Mouse (Mus musculus): ENCODE measurements around the gene Tmem121b.

The Tmem121b gene

GRCm38 (mm10) chr6:120492499-120493373 is 871 bp downstream of the Tmem121b start:
- in situ Hi-C loops (cut with MboI, MseI): loop anchor here (5.0 kb wide), 1 partner anchor 40 kb away; the partner anchor contains the start of gene Hdhd5

DNA sequence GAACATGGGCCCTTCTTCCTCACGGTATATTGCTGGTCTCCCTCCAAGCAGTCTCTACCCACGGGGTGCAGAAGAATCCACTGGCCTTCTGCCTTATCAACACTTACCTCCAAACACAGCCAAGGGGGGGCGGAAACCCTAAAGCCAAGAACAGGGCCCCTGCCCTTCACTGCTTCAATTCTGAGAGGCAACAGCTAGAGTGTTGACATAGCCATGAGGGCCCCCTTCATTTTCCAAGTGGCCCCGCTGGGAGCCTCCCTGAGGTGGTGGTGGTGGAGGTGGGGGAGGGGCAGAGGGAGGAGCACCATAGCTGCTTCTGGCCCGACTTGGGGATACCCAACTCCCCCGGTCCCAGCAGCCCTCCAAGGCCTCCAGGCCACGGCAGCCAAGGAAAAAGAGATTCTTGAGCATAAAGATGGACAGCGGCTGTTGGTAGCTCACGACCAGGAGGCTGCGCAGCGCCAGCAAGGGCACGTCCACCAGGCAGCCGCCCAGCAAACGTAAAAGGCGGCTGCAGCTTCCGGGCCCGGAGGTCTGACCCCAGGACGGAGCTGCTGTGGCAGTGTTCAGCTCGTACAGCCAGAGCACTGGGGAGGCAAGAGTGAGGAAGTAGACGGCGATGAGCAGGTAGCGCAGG is 1.6 kb downstream of the Tmem121b start:
- in situ Hi-C loops (cut with MboI, MseI): loop anchor here (5.0 kb wide), 1 partner anchor 40 kb away; the partner anchor contains the start of gene Hdhd5

DNA sequence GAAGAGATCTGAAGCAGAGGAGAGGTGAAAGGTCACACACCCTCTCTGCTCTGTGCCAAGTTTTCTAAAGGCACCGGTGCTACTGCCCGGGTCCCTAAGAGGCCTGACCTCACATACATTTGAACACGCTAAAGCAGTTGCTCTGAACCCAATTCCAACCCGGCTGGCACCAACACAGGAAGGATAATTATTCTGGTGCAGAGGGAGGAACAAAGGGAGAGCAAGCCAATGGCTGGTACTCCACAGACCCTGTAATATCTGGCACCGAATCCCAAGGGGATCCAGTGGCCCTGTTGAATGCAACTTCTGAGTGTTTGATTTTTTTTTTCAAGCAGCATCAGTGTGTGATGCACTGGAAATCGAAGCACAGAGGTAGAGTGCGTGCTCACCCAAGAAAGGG is 2.5 kb downstream of the Tmem121b start:
- in situ Hi-C loops (cut with MboI, MseI): loop anchor here (5.0 kb wide), 1 partner anchor 41 kb away; the partner anchor contains the start of gene Hdhd5

GRCm38 (mm10) chr6:120489461-120489860 is 4.1 kb downstream of the Tmem121b start:
- in situ Hi-C loops (cut with MboI, MseI): loop anchor here (10.0 kb wide), 1 partner anchor 1125 kb away; no protein-coding TSS in a partner anchor

- in situ Hi-C loops (cut with MboI, MseI): loop anchor here (10.0 kb wide), 1 partner anchor 1124 kb away; no protein-coding TSS in a partner anchor
Observed at GRCm38 (mm10) chr6:120488647-120489046, 5.0 kb downstream of the Tmem121b start.

- in situ Hi-C loops (cut with MboI, MseI): loop anchor here (10.0 kb wide), 1 partner anchor 1121 kb away; no protein-coding TSS in a partner anchor
Observed at GRCm38 (mm10) chr6:120486051-120486510, 7.5 kb downstream of the Tmem121b start.

DNA sequence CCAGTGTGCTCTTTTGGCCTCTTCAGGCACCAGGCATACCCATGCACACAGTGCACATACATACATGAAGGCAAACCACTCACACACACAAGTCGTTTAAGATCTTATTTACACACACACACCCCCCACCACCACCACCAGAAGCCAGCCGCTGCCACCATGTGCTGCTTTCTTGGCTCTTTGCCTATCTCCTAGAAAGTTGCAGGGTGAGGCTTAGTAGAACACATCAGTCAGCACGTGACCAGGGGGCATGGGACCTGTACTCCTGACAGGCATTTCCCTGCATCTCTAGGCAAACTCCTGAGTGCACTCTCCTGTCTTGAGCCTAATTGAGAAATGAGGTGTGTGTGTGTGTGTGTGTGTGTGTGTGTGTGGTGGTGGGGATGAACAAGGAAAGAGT is 8.6 kb downstream of the Tmem121b start:
- in situ Hi-C loops (cut with MboI, MseI): loop anchor here (10.0 kb wide), 1 partner anchor 1120 kb away; no protein-coding TSS in a partner anchor

GRCm38 (mm10) chr6:120483211-120483626 is 10.4 kb downstream of the Tmem121b start:
- in situ Hi-C loops (cut with MboI, MseI): loop anchor here (10.0 kb wide), 1 partner anchor 1118 kb away; no protein-coding TSS in a partner anchor

- in situ Hi-C loops (cut with MboI, MseI): loop anchor here (10.0 kb wide), 1 partner anchor 1118 kb away; no protein-coding TSS in a partner anchor
Observed at GRCm38 (mm10) chr6:120482756-120483155, 10.9 kb downstream of the Tmem121b start.

- in situ Hi-C loops (cut with MboI, MseI): loop anchor here (10.0 kb wide), 1 partner anchor 1117 kb away; no protein-coding TSS in a partner anchor
Observed at GRCm38 (mm10) chr6:120482021-120482420, 11.6 kb downstream of the Tmem121b start.

DNA sequence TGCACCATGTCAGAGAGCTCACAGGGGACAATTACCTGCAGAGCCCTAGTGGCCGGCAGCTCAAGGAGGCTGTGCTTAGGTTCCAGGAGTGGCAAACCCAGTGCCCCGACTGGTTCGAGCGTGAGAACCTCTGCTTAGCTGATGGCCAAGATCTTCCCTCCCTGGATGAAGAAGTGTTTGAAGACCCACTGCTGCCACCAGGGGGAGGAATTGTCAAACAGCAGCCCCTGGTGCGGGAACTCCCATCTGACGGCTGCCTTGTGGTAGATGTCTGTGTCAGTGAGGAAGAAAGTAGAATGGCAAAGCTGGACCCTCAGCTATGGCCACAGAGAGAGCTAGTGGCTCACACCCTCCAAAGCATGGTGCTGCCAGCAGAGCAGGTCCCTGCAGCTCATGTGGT is 12.1 kb downstream of the Tmem121b start:
- in situ Hi-C loops (cut with MboI, MseI): loop anchor here (10.0 kb wide), 1 partner anchor 1117 kb away; no protein-coding TSS in a partner anchor

GRCm38 (mm10) chr6:120480361-120480760 is 13.2 kb downstream of the Tmem121b start:
- in situ Hi-C loops (cut with MboI, MseI): loop anchor here (10.0 kb wide), 1 partner anchor 1116 kb away; no protein-coding TSS in a partner anchor

DNA sequence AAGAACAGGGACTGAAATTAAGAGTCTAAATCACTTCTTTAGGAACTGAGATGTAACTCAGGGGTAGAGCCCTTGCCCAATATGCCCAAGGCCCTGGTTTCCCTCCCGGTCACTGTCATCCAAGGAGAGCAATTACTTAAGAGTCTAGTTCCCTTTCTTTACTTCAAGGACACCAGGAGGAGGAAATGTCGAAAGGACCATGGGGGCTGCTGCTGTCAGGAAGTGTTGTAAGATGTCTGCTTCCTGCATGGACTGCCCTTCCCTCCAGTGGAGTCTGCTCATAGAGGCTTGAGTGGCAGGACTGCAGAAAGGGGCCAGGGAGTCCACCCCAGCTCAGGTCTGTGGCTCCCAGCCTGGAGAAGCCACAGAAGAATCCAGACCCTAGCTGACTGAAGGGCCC is 14.3 kb downstream of the Tmem121b start:
- in situ Hi-C loops (cut with MboI, MseI): no loop called here

- in situ Hi-C loops (cut with MboI, MseI): no loop called here
Observed at GRCm38 (mm10) chr6:120475288-120475687, 18.3 kb downstream of the Tmem121b start.

- in situ Hi-C loops (cut with MboI, MseI): no loop called here
Observed at GRCm38 (mm10) chr6:120473427-120473826, 20.2 kb downstream of the Tmem121b start.

- in situ Hi-C loops (cut with MboI, MseI): no loop called here
Observed at GRCm38 (mm10) chr6:120472455-120473140, 21.0 kb downstream of the Tmem121b start.

- in situ Hi-C loops (cut with MboI, MseI): no loop called here
Observed at GRCm38 (mm10) chr6:120471991-120472441, 21.6 kb downstream of the Tmem121b start.

- in situ Hi-C loops (cut with MboI, MseI): no loop called here
Observed at GRCm38 (mm10) chr6:120470666-120471065, 22.9 kb downstream of the Tmem121b start.

DNA sequence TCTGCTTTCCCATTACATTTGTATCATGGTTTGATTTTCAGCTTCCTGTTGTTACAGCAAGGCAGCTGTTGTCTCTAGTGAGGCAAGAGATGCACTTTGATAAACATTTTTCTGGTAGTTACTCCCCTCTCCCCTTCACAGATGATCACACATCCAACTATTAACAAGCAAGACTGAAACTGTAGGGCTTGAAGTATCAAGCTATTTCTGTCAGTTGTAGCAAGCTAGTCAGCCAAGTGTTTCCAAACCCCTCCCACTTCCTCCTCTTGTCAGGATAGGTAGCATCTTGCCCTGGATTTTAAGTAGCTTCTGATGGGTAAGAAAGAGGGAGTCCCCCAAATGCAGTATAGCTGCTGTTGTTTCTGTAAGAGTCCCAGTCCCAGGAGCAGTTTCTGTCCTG is 23.8 kb downstream of the Tmem121b start:
- in situ Hi-C loops (cut with MboI, MseI): no loop called here

GRCm38 (mm10) chr6:120469268-120469667 is 24.3 kb downstream of the Tmem121b start:
- in situ Hi-C loops (cut with MboI, MseI): no loop called here

- in situ Hi-C loops (cut with MboI, MseI): no loop called here
Observed at GRCm38 (mm10) chr6:120468259-120468658, 25.3 kb downstream of the Tmem121b start.
